Mouse (Mus musculus): ENCODE measurements around the gene Apol7c. TPM values are rescaled to one million over a fixed set of nuclear protein-coding genes. Genes with fewer than 3 reads are reported as not detected.
"Not testable (repeated sequence)": the region's sequence is repeated elsewhere in the genome, so short reads cannot be mapped to it uniquely, and the experiment has no call there.

The Apol7c gene
- polyA plus RNA-seq, 1 experiment from 2014 or later: not detected

DNA sequence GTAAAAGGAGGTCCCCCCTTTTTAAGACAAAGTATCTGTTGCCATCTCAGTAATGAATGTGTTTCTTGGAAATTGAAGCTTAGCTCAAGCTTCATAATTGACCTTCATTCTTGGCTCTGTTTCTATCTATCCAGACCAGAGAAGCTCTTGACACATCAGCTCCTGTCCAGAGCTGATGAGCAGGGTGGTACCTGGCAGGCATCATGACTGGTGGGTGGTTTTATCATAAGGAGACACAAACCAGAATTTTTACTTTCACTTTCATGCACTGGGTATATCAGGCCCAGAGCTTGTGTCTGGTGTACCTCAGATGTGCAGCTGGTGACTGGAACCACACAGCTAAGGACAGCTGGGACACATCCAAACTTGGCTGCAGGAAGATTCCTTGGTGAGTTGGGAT, 25.1 kb downstream of the Apol7c start, which contains the start of gene Apol11a:
TSS of gene Apol11a (plus strand) at position 306 of the 400 bp plus-strand sequence.
- not testable (repeated sequence) for DNase-seq (ENCODE audit: low spot score); H3K27ac ChIP-seq (ENCODE audit: low read depth, low read length); H3K36me3 ChIP-seq (ENCODE audit: control insufficient read depth, insufficient read depth, low read length); H3K9ac ChIP-seq (ENCODE audit: low read length); H3K4me1 ChIP-seq (replicated peaks; ENCODE audit: control insufficient read depth, insufficient read depth, low read length); H3K4me2 ChIP-seq (ENCODE audit: low read depth, low read length, severe bottlenecking); H3K4me3 ChIP-seq (ENCODE audit: low read depth, low read length); ATAC-seq (replicated peaks; ENCODE audit: low FRiP score); H3K27me3 ChIP-seq (ENCODE audit: control insufficient read depth, insufficient read depth, low read length); H3K9me3 ChIP-seq (ENCODE audit: control insufficient read depth, low read length)

DNA sequence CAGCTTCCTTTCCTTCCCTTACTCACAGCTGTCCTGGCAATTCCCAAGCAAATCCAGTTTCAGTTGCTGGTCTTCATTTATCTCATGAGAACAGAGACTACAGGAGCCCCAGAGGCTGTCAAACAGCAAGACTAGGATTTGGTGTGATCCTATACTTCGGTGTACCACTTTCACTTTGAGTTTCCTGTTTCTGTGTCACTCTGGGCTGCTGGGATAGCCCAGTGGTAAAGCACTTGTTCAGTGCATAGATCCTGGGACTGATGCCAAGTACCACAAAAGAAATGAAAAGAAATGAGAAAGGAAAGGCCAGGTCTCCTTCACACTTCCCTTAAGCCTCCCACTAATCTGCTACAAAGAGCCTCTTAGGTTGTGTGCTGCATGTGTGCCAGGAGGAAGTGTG, 38.4 kb downstream of the Apol7c start:
- H3K27me3 ChIP-seq (ENCODE audit: control insufficient read depth, insufficient read depth, low read length); ATAC-seq (replicated peaks; ENCODE audit: low FRiP score); H3K4me2 ChIP-seq (ENCODE audit: low read depth, low read length, severe bottlenecking); H3K27ac ChIP-seq (ENCODE audit: low read depth, low read length); H3K9me3 ChIP-seq (ENCODE audit: control insufficient read depth, low read length); H3K4me3 ChIP-seq (ENCODE audit: low read depth, low read length); H3K4me1 ChIP-seq (replicated peaks; ENCODE audit: control insufficient read depth, insufficient read depth, low read length); H3K36me3 ChIP-seq (ENCODE audit: control insufficient read depth, insufficient read depth, low read length); DNase-seq (ENCODE audit: low spot score); H3K9ac ChIP-seq (ENCODE audit: low read length): not testable (repeated sequence)
- 91% methylated on average over 1 of the region's 1 CpGs for WGBS

DNA sequence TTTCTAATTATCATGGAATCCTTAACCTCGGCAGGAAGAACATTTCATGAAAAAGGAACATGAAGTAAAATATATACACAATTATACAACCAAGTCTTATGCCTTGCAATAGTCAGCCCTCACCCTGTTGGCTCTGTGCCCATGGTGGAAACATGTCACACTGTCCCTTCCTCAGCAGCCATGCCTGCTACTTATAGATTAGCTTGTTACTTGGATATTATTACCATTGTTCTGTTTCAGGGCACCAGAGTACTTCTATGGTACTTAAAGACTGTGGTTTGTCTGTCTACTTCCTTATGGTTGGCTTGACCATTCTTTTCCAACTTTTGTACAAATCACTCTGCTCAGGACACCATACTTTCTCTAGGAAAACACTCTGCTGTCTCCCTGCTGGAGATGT, 39.9 kb downstream of the Apol7c start:
- not testable (repeated sequence) for H3K9me3 ChIP-seq (ENCODE audit: control insufficient read depth, low read length); H3K27me3 ChIP-seq (ENCODE audit: control insufficient read depth, insufficient read depth, low read length); H3K4me2 ChIP-seq (ENCODE audit: low read depth, low read length, severe bottlenecking); H3K4me3 ChIP-seq (ENCODE audit: low read depth, low read length); DNase-seq (ENCODE audit: low spot score); H3K36me3 ChIP-seq (ENCODE audit: control insufficient read depth, insufficient read depth, low read length); H3K4me1 ChIP-seq (replicated peaks; ENCODE audit: control insufficient read depth, insufficient read depth, low read length); ATAC-seq (replicated peaks; ENCODE audit: low FRiP score); H3K9ac ChIP-seq (ENCODE audit: low read length); H3K27ac ChIP-seq (ENCODE audit: low read depth, low read length)
- no CpG with 5 or more reads among the region's 1 CpGs for WGBS

DNA sequence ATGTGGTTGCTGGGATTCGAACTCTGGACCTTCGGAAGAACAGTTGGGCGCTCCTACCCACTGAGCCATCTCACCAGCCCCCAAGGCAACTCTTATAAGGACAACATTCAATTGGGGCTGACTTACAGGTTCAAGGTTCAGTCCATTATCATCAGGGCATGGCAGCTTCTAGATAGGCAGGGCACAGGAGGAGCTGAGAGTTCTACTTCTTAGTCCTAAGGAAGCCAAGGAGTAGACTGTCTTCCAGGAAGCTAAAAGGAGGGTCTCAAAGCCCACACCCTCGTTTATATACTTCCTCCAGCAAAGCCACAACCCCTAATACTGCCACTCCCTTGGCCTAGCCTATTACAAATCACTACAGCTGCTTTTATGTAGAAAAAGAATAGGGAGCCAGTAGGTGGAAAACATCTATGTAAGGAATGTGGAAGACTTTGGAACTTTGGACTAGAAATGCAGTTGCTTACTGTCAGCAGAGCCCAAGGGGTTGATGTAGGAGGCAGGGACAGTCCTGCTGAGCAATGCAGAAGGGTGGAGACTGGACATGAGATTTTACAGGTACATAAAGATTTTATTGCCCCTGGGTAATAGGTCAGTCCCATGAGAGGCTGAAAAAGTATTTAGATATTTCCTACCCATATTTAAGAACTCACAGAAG, 50.8 kb downstream of the Apol7c start:
- Histone ChIP-seq H3K9me3 (ENCODE audit: control insufficient read depth, low read length) (no peaks in the 10 kb centered on the region), H3K36me3 (ENCODE audit: control insufficient read depth, insufficient read depth, low read length) (no peaks in the 10 kb centered on the region), H3K4me3 (ENCODE audit: low read depth, low read length) (no peak overlapping the region), H3K27ac (ENCODE audit: low read depth, low read length) (no peak overlapping the region), H3K27me3 (ENCODE audit: control insufficient read depth, insufficient read depth, low read length) (no peaks in the 10 kb centered on the region), H3K4me2 (ENCODE audit: low read depth, low read length, severe bottlenecking) (no peak overlapping the region), H3K9ac (ENCODE audit: low read length) (no peak overlapping the region), H3K4me1 (replicated peaks; ENCODE audit: control insufficient read depth, insufficient read depth, low read length) (no peaks in the 10 kb centered on the region)
- DNase-seq (ENCODE audit: low spot score) (no peak), ATAC-seq (replicated peaks; ENCODE audit: low FRiP score) (no peak)
- 78% methylated on average over 4 of the region's 4 CpGs for WGBS

DNA sequence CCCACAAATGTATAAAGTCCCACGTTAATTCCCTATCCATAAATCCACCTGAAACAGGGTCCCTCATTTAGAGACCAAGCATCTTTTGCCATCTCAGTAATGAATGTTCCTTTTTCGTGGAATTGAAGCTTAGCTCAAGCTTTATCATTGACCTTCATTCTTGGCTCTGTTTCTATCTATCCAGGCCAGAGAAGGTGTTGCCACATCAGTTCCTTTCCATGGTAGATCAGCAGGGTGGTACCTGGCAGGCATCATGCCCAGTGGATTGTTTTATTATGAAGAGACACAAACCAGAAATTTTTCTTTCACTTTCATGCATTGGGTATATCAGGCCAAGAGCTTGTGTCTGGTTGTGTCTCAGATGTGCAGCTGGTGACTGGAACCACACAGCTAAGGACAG, 56.4 kb downstream of the Apol7c start, which contains the start of gene Apol10a:
TSS of gene Apol10a (plus strand) at position 355 of the 400 bp plus-strand sequence.
- ATAC-seq (replicated peaks; ENCODE audit: low FRiP score); H3K4me2 ChIP-seq (ENCODE audit: low read depth, low read length, severe bottlenecking); H3K9ac ChIP-seq (ENCODE audit: low read length); H3K4me1 ChIP-seq (replicated peaks; ENCODE audit: control insufficient read depth, insufficient read depth, low read length); DNase-seq (ENCODE audit: low spot score); H3K9me3 ChIP-seq (ENCODE audit: control insufficient read depth, low read length); H3K4me3 ChIP-seq (ENCODE audit: low read depth, low read length); H3K36me3 ChIP-seq (ENCODE audit: control insufficient read depth, insufficient read depth, low read length); H3K27me3 ChIP-seq (ENCODE audit: control insufficient read depth, insufficient read depth, low read length); H3K27ac ChIP-seq (ENCODE audit: low read depth, low read length): not testable (repeated sequence)
- WGBS: 83% methylated on average over 2 of the region's 2 CpGs

Other genes starting within 250 kb of the Apol7c start
- 68.2 and 77.6 TPM in 2 replicates for gene Rbfox2, start 226.3 kb downstream of the Apol7c start, polyA plus RNA-seq (2014; fragmentation: Nextera tagmentation; extraction: Ambion mirVana)
- not detected in 2 replicates for gene Apol7a, start 134.2 kb downstream of the Apol7c start, polyA plus RNA-seq (2014; fragmentation: Nextera tagmentation; extraction: Ambion mirVana)
- not detected in 2 replicates for gene Apol9a, start 122.2 kb downstream of the Apol7c start, polyA plus RNA-seq (2014; fragmentation: Nextera tagmentation; extraction: Ambion mirVana)
- gene Apol7b, start 85.8 kb downstream of the Apol7c start, polyA plus RNA-seq (2014; fragmentation: Nextera tagmentation; extraction: Ambion mirVana): not detected in 2 replicates
- not detected in 2 replicates for gene Apol10a, start 56.3 kb downstream of the Apol7c start, polyA plus RNA-seq (2014; fragmentation: Nextera tagmentation; extraction: Ambion mirVana)
- gene Apol11a, start 25.0 kb downstream of the Apol7c start, polyA plus RNA-seq (2014; fragmentation: Nextera tagmentation; extraction: Ambion mirVana): not detected in 2 replicates
- gene 1700025B11Rik, start 28.6 kb upstream of the Apol7c start, polyA plus RNA-seq (2014; fragmentation: Nextera tagmentation; extraction: Ambion mirVana): not detected in 2 replicates
- not detected in 2 replicates for gene Apol10b, start 62.8 kb upstream of the Apol7c start, polyA plus RNA-seq (2014; fragmentation: Nextera tagmentation; extraction: Ambion mirVana)
- gene Gm36245, start 65.9 kb upstream of the Apol7c start, polyA plus RNA-seq (2014; fragmentation: Nextera tagmentation; extraction: Ambion mirVana): not detected in 2 replicates
- gene Apol11b, start 110.0 kb upstream of the Apol7c start, polyA plus RNA-seq (2014; fragmentation: Nextera tagmentation; extraction: Ambion mirVana): not detected in 2 replicates
- gene Apol7e, start 165.5 kb upstream of the Apol7c start, polyA plus RNA-seq (2014; fragmentation: Nextera tagmentation; extraction: Ambion mirVana): not detected in 2 replicates
- gene Apol9b, start 195.7 kb upstream of the Apol7c start, polyA plus RNA-seq (2014; fragmentation: Nextera tagmentation; extraction: Ambion mirVana): not detected in 2 replicates
- gene Apol8, start 223.7 kb upstream of the Apol7c start, polyA plus RNA-seq (2014; fragmentation: Nextera tagmentation; extraction: Ambion mirVana): 0.16 and 0.21 TPM in 2 replicates

All from forebrain, embryonic 11.5 days (tissue).